Mouse (Mus musculus) hindbrain, embryonic 16.5 days (tissue): ENCODE measurements around the gene Phldb1. TPM values are rescaled to one million over a fixed set of nuclear protein-coding genes. Genes with fewer than 3 reads are reported as not detected.

Experiments used
- ATAC-seq: fragments of 200-750 bp; cut with Nextera tagmentation; 2 replicates; pipeline ENCODE4 v1.8.0; 2017; ENCODE audit warnings: moderate TSS enrichment, moderate library complexity
- H3K27ac ChIP-seq: fragments of 300-500 bp; sonication (generic); 2 replicates; pipeline ENCODE4 v1.5.1; 2014; ENCODE audit warnings: low read depth, mild to moderate bottlenecking, control low read depth, low read length, moderate library complexity
- H3K27me3 ChIP-seq: fragments of 300-500 bp; sonication (generic); replicated peaks from 2 replicates; pipeline ENCODE4 v1.6.1; 2014; ENCODE audit warnings: low read length; ENCODE audit not compliant: control insufficient read depth, insufficient read depth
- H3K36me3 ChIP-seq: fragments of 300-500 bp; sonication (generic); 2 replicates; pipeline ENCODE4 v1.6.1; 2014; ENCODE audit warnings: mild to moderate bottlenecking, low read length, moderate library complexity, mixed read lengths; ENCODE audit not compliant: control insufficient read depth, insufficient read depth
- H3K4me1 ChIP-seq: fragments of 300-500 bp; sonication (generic); 2 replicates; pipeline ENCODE4 v1.6.1; 2014; ENCODE audit warnings: low read depth, low read length; ENCODE audit not compliant: control insufficient read depth, insufficient read depth
- H3K4me2 ChIP-seq: fragments of 300-500 bp; sonication (generic); 2 replicates; pipeline ENCODE4 v1.6.1; 2014; ENCODE audit warnings: mild to moderate bottlenecking, low read length, control low read depth, moderate library complexity
- H3K4me3 ChIP-seq: fragments of 300-500 bp; sonication (generic); 2 replicates; pipeline ENCODE4 v1.5.1; 2014; ENCODE audit warnings: mild to moderate bottlenecking, low read length, control low read depth, moderate library complexity
- H3K9ac ChIP-seq: fragments of 300-500 bp; sonication (generic); 2 replicates; pipeline ENCODE4 v1.6.1; 2014; ENCODE audit warnings: low read depth, mild to moderate bottlenecking, control low read depth, low read length, moderate library complexity
- H3K9me3 ChIP-seq: fragments of 300-500 bp; sonication (generic); 2 replicates; pipeline ENCODE4 v1.6.1; 2014; ENCODE audit warnings: mild to moderate bottlenecking, low read length, moderate library complexity; ENCODE audit not compliant: control insufficient read depth
- WGBS: fragments of 180-500 bp; shearing (Covaris S2); extraction: QIAGEN DNeasy Blood & Tissue Kit; methylation state at CpG from one replicate; pipeline ENCODE4 v1.1.7; 2014; 5-methylcytosine and 5-hydroxymethylcytosine counted together
- polyA plus RNA-seq: library from polyadenylated mRNA; unstranded; fragments of >200 nt; fragmentation: Nextera tagmentation; extraction: Ambion mirVana; gene quantifications from 2 replicates; pipeline ENCODE4 v1.2.1, GENCODE M21; 2015

The Phldb1 gene
- polyA plus RNA-seq, 1 experiment from 2014 or later = 37.4 TPM

DNA sequence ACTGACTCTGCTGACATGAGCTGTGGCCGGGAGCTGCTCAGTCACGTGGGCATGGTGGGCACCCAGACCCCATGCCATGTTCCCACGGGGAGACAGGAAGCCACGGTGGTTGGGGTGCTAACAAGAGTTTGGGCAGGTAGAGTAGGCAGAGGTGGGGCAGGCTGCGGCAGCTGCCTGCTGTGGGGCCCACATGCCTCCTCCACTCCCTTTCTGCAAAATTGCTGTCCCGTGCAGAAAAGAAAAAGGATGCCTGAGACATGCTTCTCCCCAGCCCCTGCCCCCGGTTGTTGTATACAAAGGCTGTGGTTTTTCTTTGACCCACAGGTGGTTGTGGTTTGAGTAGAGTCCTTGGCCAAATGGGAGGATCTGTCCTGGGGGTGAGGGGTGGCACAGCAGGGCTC is 86.1 kb downstream of the Phldb1 start:
- H3K9ac ChIP-seq = no peak overlapping the region
- no peaks in the 10 kb centered on the region for H3K4me1 ChIP-seq
- H3K36me3 ChIP-seq = no peaks in the 10 kb centered on the region
- no peaks in the 10 kb centered on the region for H3K9me3 ChIP-seq
- WGBS = 72% methylated on average over 7 of the region's 7 CpGs
- no peak overlapping the region for H3K4me2 ChIP-seq
- H3K27me3 ChIP-seq = no peaks in the 10 kb centered on the region
- H3K27ac ChIP-seq = no peak overlapping the region
- ATAC-seq = no peak
- no peak overlapping the region for H3K4me3 ChIP-seq

DNA sequence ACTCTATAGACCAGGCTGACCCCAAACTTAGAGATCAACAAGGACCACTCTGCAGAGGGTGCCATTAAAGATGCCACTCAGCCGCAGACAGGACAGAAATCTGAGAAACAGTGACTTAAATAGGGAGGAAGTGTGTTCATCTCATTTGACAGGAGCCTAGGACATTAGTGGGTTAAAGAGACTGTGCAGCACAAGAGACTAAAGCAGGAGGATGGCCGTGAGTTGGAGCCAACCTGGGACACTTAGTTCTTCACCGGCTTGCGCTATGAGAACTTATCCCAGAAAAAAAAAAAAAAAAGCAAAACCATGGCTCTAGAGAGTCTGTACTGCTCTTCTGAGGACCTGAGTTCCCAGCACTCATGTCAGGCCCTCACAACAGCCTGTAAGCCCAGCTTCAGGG is 87.3 kb downstream of the Phldb1 start:
- ATAC-seq = no peak
- no peaks in the 10 kb centered on the region for H3K4me1 ChIP-seq
- H3K27ac ChIP-seq = no peak overlapping the region
- no peaks in the 10 kb centered on the region for H3K27me3 ChIP-seq
- H3K4me3 ChIP-seq = no peak overlapping the region
- 89% methylated on average over 4 of the region's 4 CpGs for WGBS
- H3K9ac ChIP-seq = no peak overlapping the region
- H3K9me3 ChIP-seq = no peaks in the 10 kb centered on the region
- H3K36me3 ChIP-seq = no peaks in the 10 kb centered on the region
- H3K4me2 ChIP-seq = no peak overlapping the region

DNA sequence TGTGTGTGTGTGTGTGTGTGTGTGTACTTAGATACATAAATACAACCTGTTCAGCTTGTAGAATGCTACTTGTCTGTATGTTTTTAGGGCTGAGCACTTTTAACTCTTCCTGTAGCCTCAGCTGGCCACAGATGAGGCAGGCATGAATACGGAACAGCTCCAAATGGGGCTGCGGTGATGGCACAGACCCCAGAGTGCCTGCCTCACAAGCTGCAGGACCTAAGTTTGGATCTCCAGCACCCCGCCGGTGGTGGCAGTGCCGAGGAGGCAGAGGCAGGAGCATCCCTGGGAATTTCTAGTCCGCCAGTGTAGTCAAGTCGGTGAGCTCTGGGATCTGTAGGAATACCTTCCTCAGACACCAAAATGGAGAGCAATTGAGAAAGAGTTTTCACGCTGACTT is 88.0 kb downstream of the Phldb1 start:
- no peak for ATAC-seq

DNA sequence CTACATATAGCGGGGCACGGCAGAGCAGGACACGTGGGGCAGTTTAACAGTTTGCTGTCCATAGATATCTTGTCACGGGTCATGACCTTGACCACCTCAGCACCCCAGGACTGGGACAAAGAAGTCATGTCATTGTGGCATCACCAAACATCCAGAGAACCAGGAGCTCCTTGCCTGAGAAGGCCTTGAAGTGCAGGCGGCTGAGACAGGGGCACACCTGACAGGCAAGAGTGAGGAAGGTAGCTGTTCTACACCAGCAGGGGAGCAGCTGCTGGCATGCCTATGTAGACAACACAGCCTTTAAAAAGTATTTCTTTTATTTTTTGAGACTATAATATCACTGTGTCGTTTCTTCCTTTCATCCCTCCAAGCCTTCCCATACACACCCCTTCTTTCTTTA is 88.6 kb downstream of the Phldb1 start:
- Histone ChIP-seq H3K4me3 (no peak overlapping the region), H3K9me3 (no peaks in the 10 kb centered on the region), H3K4me1 (no peaks in the 10 kb centered on the region), H3K27ac (no peak overlapping the region), H3K4me2 (no peak overlapping the region), H3K27me3 (no peaks in the 10 kb centered on the region), H3K36me3 (no peaks in the 10 kb centered on the region), H3K9ac (no peak overlapping the region)
- WGBS = 84% methylated on average over 6 of the region's 6 CpGs
- no peak for ATAC-seq

More for the DNA sequence above, 88.0 kb downstream of the Phldb1 start:
- no peak overlapping the region for H3K4me3 ChIP-seq
- H3K9ac ChIP-seq = no peak overlapping the region
- H3K4me2 ChIP-seq = no peak overlapping the region
- H3K27ac ChIP-seq = no peak overlapping the region
- H3K9me3 ChIP-seq = no peaks in the 10 kb centered on the region
- H3K4me1 ChIP-seq = no peaks in the 10 kb centered on the region
- WGBS = 92% methylated on average over 8 of the region's 8 CpGs
- H3K27me3 ChIP-seq = no peaks in the 10 kb centered on the region
- H3K36me3 ChIP-seq = no peaks in the 10 kb centered on the region

DNA sequence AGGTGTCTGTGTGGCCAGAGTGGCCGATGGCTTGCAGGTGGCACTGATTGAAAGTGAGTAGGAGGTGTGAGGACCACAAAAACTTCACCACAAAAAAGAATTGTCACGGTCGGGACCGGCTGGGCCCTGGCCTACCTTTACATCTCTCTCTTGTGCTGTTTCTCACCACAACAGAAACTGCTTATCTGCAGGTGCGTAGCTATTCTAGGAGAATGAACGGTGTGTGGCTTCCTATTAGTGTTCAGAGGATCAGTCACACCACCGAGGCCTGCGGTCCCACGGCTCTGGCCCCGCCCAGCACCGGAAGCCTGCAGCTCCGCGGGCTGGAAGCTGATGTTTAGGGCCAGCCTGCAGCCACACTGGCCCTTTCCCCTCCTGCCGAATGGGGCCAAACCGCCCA is 89.1 kb downstream of the Phldb1 start:
- Histone ChIP-seq H3K4me3 (no peak overlapping the region), H3K36me3 (no peaks in the 10 kb centered on the region), H3K4me1 (no peaks in the 10 kb centered on the region), H3K9ac (no peak overlapping the region), H3K4me2 (no peak overlapping the region), H3K9me3 (no peaks in the 10 kb centered on the region), H3K27ac (no peak overlapping the region), H3K27me3 (no peaks in the 10 kb centered on the region)
- WGBS = 71% methylated on average over 15 of the region's 15 CpGs
- ATAC-seq = no peak

- no peak for ATAC-seq
- WGBS = 59% methylated on average over 5 of the region's 5 CpGs
Measured at GRCm38 (mm10) chr9:44645481-44645880, 89.5 kb downstream of the Phldb1 start.

DNA sequence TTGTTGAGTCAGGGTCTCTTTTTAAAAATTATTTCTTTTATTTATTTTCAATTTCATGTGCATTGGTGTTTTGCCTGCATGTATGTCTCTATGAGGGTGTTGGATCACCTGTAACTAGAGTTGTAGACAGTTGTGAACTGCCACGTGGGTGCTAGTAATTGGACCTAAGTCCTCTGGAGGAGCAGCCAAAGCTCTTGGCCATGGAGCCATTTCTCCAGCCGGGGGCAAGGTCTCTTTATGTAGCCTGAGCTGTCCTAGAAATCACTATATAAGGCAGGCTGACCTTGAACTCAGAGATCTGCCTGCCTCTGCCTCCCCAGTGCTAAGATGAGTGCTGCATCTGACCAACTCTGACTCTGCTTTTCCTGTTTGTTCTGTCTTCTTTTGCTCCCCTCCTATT is 90.8 kb downstream of the Phldb1 start:
- no peak for ATAC-seq
- no peak overlapping the region for H3K4me3 ChIP-seq
- H3K27me3 ChIP-seq = no peaks in the 10 kb centered on the region
- no peak overlapping the region for H3K4me2 ChIP-seq
- H3K36me3 ChIP-seq = no peaks in the 10 kb centered on the region
- no peak overlapping the region for H3K27ac ChIP-seq
- no peaks in the 10 kb centered on the region for H3K9me3 ChIP-seq
- 92% methylated on average over 2 of the region's 2 CpGs for WGBS
- H3K4me1 ChIP-seq = no peaks in the 10 kb centered on the region
- H3K9ac ChIP-seq = no peak overlapping the region

More at GRCm38 (mm10) chr9:44645481-44645880, 89.5 kb downstream of the Phldb1 start:
- Histone ChIP-seq H3K4me1 (no peaks in the 10 kb centered on the region), H3K9ac (no peak overlapping the region), H3K27ac (no peak overlapping the region), H3K9me3 (no peaks in the 10 kb centered on the region), H3K4me3 (no peak overlapping the region), H3K36me3 (no peaks in the 10 kb centered on the region), H3K27me3 (no peaks in the 10 kb centered on the region), H3K4me2 (no peak overlapping the region)

- Histone ChIP-seq H3K27me3 (no peaks in the 10 kb centered on the region), H3K4me1 (no peaks in the 10 kb centered on the region), H3K36me3 (peaks cover 6% of the 10 kb centered on the region), H3K9ac (no peak overlapping the region), H3K9me3 (no peaks in the 10 kb centered on the region), H3K4me3 (no peak overlapping the region), H3K27ac (no peak overlapping the region), H3K4me2 (no peak overlapping the region)
- no peak for ATAC-seq
- 96% methylated on average over 7 of the region's 7 CpGs for WGBS
Measured at GRCm38 (mm10) chr9:44643103-44643502, 91.9 kb downstream of the Phldb1 start.

GRCm38 (mm10) chr9:44641616-44642015 is 93.4 kb downstream of the Phldb1 start:
- H3K9ac ChIP-seq = no peak overlapping the region
- WGBS = 91% methylated on average over 2 of the region's 2 CpGs
- no peak overlapping the region for H3K4me2 ChIP-seq
- no peak for ATAC-seq
- no peak overlapping the region for H3K27ac ChIP-seq
- H3K4me1 ChIP-seq = no peaks in the 10 kb centered on the region
- H3K27me3 ChIP-seq = no peaks in the 10 kb centered on the region
- H3K36me3 ChIP-seq = peaks cover 13% of the 10 kb centered on the region
- H3K9me3 ChIP-seq = no peaks in the 10 kb centered on the region
- H3K4me3 ChIP-seq = no peak overlapping the region
